Mouse (Mus musculus) MEL (cell line): ENCODE results near the gene Uqcr11. TPM values are rescaled to one million over a fixed set of nuclear protein-coding genes. Genes with fewer than 3 reads are reported as not detected.

Experiments
- DNase-seq: peaks from one replicate; pipeline ENCODE4 v3.0.0; 2011; ENCODE audit warnings: low read depth, low spot score
- H3K27ac ChIP-seq: 2 replicates; pipeline ENCODE4 v1.5.1; 2012; ENCODE audit warnings: low read depth, mild to moderate bottlenecking, control low read depth, low read length, moderate library complexity; ENCODE audit not compliant: control insufficient read depth
- H3K27me3 ChIP-seq, 2 experiments: fragments of 150-350 bp in 1 of 2; sonication (generic) in 1 of 2; 2 replicates each; pipeline ENCODE4 v1.6.1; 2012; ENCODE audit warnings: low read length in 2 of 2, mild to moderate bottlenecking in 2 of 2, improper control_type of control experiment in 1 of 2, moderate library complexity in 1 of 2; ENCODE audit not compliant: insufficient read depth in 2 of 2, control insufficient read depth in 1 of 2
- H3K36me3 ChIP-seq, 2 experiments: 2 replicates each; pipeline ENCODE4 v1.6.1; 2012 to 2014; ENCODE audit warnings: low read length in 2 of 2, improper control_type of control experiment in 1 of 2, inconsistent platforms in 1 of 2, mild to moderate bottlenecking in 1 of 2; ENCODE audit not compliant: insufficient read depth in 2 of 2, control insufficient read depth in 1 of 2
- H3K4me1 ChIP-seq, 2 experiments: fragments of 150-350 bp in 1 of 2; sonication (generic) in 1 of 2; 2 replicates each; pipeline ENCODE4 v1.6.1; 2012; ENCODE audit warnings: low read length in 2 of 2, improper control_type of control experiment in 1 of 2, mild to moderate bottlenecking in 1 of 2; ENCODE audit not compliant: insufficient read depth in 2 of 2, control insufficient read depth in 1 of 2
- H3K4me3 ChIP-seq, 2 experiments: fragments of 150-350 bp in 1 of 2; sonication (generic) in 1 of 2; 2 replicates each; pipeline ENCODE4 v1.5.1; 2012; ENCODE audit warnings: low read depth in 2 of 2, low read length in 2 of 2, mild to moderate bottlenecking in 2 of 2, moderate library complexity in 2 of 2, control low read depth in 1 of 2, improper control_type of control experiment in 1 of 2; ENCODE audit not compliant: control insufficient read depth in 1 of 2, insufficient read depth in 1 of 2
- H3K79me2 ChIP-seq: 2 replicates; pipeline ENCODE4 v1.6.1; 2012; ENCODE audit warnings: mild to moderate bottlenecking, low read length, moderate library complexity; ENCODE audit not compliant: control insufficient read depth, poor library complexity, insufficient read depth
- H3K9ac ChIP-seq: 2 replicates; pipeline ENCODE4 v1.6.1; 2012; ENCODE audit warnings: low read depth, mild to moderate bottlenecking, control low read depth, low read length, moderate library complexity; ENCODE audit not compliant: control insufficient read depth, poor library complexity, severe bottlenecking
- H3K9me3 ChIP-seq: fragments of 150-350 bp; sonication (generic); replicated peaks from 2 replicates; pipeline ENCODE4 v1.6.1; 2012; ENCODE audit warnings: mild to moderate bottlenecking, low read length, improper control_type of control experiment, moderate library complexity; ENCODE audit not compliant: insufficient read depth
- BHLHE40 ChIP-seq: IDR thresholded peaks from 2 replicates; pipeline ENCODE4 v1.6.1; 2012; ENCODE audit warnings: low read depth, mild to moderate bottlenecking, inconsistent platforms, low read length, improper control_type of control experiment, borderline replicate concordance
- CHD1 ChIP-seq: IDR thresholded peaks from 2 replicates; pipeline ENCODE4 v1.6.1; 2012; ENCODE audit warnings: low read depth, mild to moderate bottlenecking, inconsistent platforms, low read length, improper control_type of control experiment
- E2F4 ChIP-seq: IDR thresholded peaks from 2 replicates; pipeline ENCODE4 v1.6.1; 2011; ENCODE audit warnings: low read depth, low read length, improper control_type of control experiment, borderline replicate concordance
- ELF1 ChIP-seq: IDR thresholded peaks from 2 replicates; pipeline ENCODE4 v1.6.1; 2014; ENCODE audit warnings: low read depth, mild to moderate bottlenecking, inconsistent platforms, low read length, improper control_type of control experiment, moderate library complexity
- ETS1 ChIP-seq: IDR thresholded peaks from 2 replicates; pipeline ENCODE4 v1.6.1; 2012; ENCODE audit warnings: low read depth, mild to moderate bottlenecking, inconsistent platforms, low read length, improper control_type of control experiment, moderate library complexity
- GABPA ChIP-seq: IDR thresholded peaks from 2 replicates; pipeline ENCODE4 v1.6.1; 2012; ENCODE audit warnings: low read depth, mild to moderate bottlenecking, inconsistent platforms, low read length, improper control_type of control experiment, moderate library complexity
- GATA1 ChIP-seq: IDR thresholded peaks from 2 replicates; pipeline ENCODE4 v1.6.1; 2011; ENCODE audit warnings: low read depth, low read length, improper control_type of control experiment
- KAT2A ChIP-seq: conservative IDR thresholded peaks from 2 replicates; pipeline ENCODE4 v1.6.1; 2012; ENCODE audit warnings: low read depth, low read length, improper control_type of control experiment, inconsistent platforms
- MAZ ChIP-seq: IDR thresholded peaks from 2 replicates; pipeline ENCODE4 v1.6.1; 2012; ENCODE audit warnings: low read depth, mild to moderate bottlenecking, inconsistent platforms, low read length, improper control_type of control experiment
- MYB ChIP-seq: IDR thresholded peaks from 2 replicates; pipeline ENCODE4 v1.6.1; 2011; ENCODE audit warnings: mild to moderate bottlenecking, low read depth, low read length, improper control_type of control experiment
- MYC ChIP-seq: IDR thresholded peaks from 2 replicates; pipeline ENCODE4 v1.6.1; 2011; ENCODE audit warnings: low read depth, mild to moderate bottlenecking, low read length, improper control_type of control experiment, moderate library complexity
- NRF1 ChIP-seq: IDR thresholded peaks from 2 replicates; pipeline ENCODE4 v1.6.1; 2014; ENCODE audit warnings: low read depth, mild to moderate bottlenecking, inconsistent platforms, low read length, improper control_type of control experiment, moderate library complexity; ENCODE audit not compliant: poor library complexity, insufficient read depth, severe bottlenecking
- RCOR1 ChIP-seq: IDR thresholded peaks from 2 replicates; pipeline ENCODE4 v1.6.1; 2012; ENCODE audit warnings: low read depth, mild to moderate bottlenecking, inconsistent platforms, low read length, improper control_type of control experiment
- SIN3A ChIP-seq: IDR thresholded peaks from 2 replicates; pipeline ENCODE4 v1.6.1; 2012; ENCODE audit warnings: low read length, improper control_type of control experiment, inconsistent platforms
- TBP ChIP-seq: IDR thresholded peaks from 2 replicates; pipeline ENCODE4 v1.8.0; 2011; ENCODE audit warnings: low read depth, low read length, improper control_type of control experiment
- TCF12 ChIP-seq: IDR thresholded peaks from 2 replicates; pipeline ENCODE4 v1.6.1; 2014; ENCODE audit warnings: low read depth, mild to moderate bottlenecking, inconsistent platforms, low read length, improper control_type of control experiment, moderate library complexity
- UBTF ChIP-seq: IDR thresholded peaks from 2 replicates; pipeline ENCODE4 v1.6.1; 2012; ENCODE audit warnings: low read depth, mild to moderate bottlenecking, inconsistent platforms, low read length, improper control_type of control experiment, moderate library complexity, borderline replicate concordance; ENCODE audit not compliant: insufficient read depth
- USF1 ChIP-seq: IDR thresholded peaks from 2 replicates; pipeline ENCODE4 v1.6.1; 2014; ENCODE audit warnings: low read depth, mild to moderate bottlenecking, inconsistent platforms, low read length, improper control_type of control experiment, moderate library complexity
- ZC3H11A ChIP-seq: IDR thresholded peaks from 2 replicates; pipeline ENCODE4 v1.6.1; 2012; ENCODE audit warnings: low read depth, mild to moderate bottlenecking, inconsistent platforms, low read length, improper control_type of control experiment
- ZKSCAN1 ChIP-seq: IDR thresholded peaks from 2 replicates; pipeline ENCODE4 v1.6.1; 2012; ENCODE audit warnings: low read depth, mild to moderate bottlenecking, inconsistent platforms, low read length, improper control_type of control experiment, moderate library complexity
- ZMIZ1 ChIP-seq: IDR thresholded peaks from 2 replicates; pipeline ENCODE4 v1.6.1; 2012; ENCODE audit warnings: low read depth, mild to moderate bottlenecking, inconsistent platforms, low read length, improper control_type of control experiment, moderate library complexity
- ZNF384 ChIP-seq: IDR thresholded peaks from 2 replicates; pipeline ENCODE4 v1.6.1; 2012; ENCODE audit warnings: low read depth, mild to moderate bottlenecking, inconsistent platforms, low read length, improper control_type of control experiment
- polyA plus RNA-seq, 2 experiments: library from polyadenylated mRNA; stranded (reverse) in 1 of 2; unstranded in 1 of 2; fragments of >175 nt in 1 of 2; fragments of >200 nt in 1 of 2; gene quantifications; 2 replicates each; pipeline versions ENCODE4 v1.2.1 to v1.2.4; 2012; ENCODE audit warnings: low replicate concordance in 2 of 2, low read depth in 1 of 2; ENCODE audit not compliant: insufficient read length in 2 of 2, insufficient read depth in 1 of 2, missing spikeins in 1 of 2
- total RNA-seq: library from RNA; depleted of rRNA; stranded (reverse); fragments of 300-350 nt; gene quantifications from 2 replicates; pipeline ENCODE4 v1.2.3, GENCODE M21; 2012

Uqcr11 gene
- total and polyA plus RNA-seq, 3 experiments: 481 to 935 TPM; not detected in 1

DNA sequence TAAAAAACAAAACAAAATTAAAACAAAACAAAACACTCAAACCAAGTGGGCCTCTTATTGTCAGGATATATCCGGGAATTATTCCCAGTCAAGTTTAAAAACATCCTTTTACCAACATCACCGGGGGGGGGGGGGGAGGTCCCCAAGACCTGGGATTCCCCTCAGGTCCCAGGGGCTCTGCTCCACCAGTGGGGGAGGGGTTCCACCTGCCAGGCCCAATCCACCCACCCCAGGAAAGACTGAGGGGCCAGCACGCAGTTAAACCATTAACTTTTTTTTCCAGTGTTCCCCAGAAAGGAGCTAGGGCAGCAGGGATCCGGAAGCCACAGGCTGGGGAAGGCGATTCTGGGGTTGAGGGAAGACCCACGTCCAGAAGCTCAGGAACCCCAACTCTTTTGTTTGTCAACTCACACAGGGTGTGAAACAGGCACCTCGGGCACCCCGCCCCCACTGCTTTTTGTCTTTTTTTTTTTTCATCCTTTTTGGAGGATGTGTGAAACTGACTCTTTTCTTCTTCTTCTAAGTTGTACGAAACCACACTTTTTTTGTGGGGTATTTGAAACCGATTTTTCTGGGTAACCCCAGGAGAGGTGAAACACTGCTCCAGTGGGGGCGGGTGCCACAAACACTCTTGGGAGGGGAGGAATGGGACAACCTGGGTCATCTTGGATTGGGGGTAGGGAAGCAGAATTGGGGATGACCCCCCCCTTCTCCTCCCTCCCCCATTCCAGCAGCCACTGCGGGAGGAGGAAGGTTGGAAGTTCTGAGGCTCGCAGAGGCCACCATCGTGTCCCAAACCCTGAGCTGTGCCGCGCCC lies 25.1 kb upstream of the Uqcr11 start:
- no peak for DNase-seq
- peaks cover 6 to 30% of the 10 kb centered on the region in 2 experiments; a peak in 3 of 4 replicates for H3K4me1 ChIP-seq
- H3K4me3 ChIP-seq: peak overlapping the region in 1 of 2 experiments; percentile 85; a peak in 1 of 4 replicates
- TF ChIP-seq ETS1 (no peak), CHD1 (0 out of 2 replicates have a peak, but pooled peaks have one; percentile 36), ZNF384 (peak; percentile 46; the same call in 1 of the 2 replicates), ZMIZ1 (no peak)
- TF ChIP-seq, all 39 proteins: peak for 2
- peak overlapping the region; percentile 97 for H3K9ac ChIP-seq
- no peaks in the 10 kb centered on the region for H3K9me3 ChIP-seq
- no peaks in the 10 kb centered on the region for H3K27me3 ChIP-seq
- H3K27ac ChIP-seq: 0 out of 2 replicates have a peak overlapping the region, but pooled peaks have one; percentile 3
- peaks cover 25% of the 10 kb centered on the region for H3K79me2 ChIP-seq
- peaks cover 0 to 27% of the 10 kb centered on the region in 2 experiments; a peak in 3 of 4 replicates for H3K36me3 ChIP-seq

- H3K9me3 ChIP-seq: no peaks in the 10 kb centered on the region
- H3K4me3 ChIP-seq: no peak overlapping the region
- DNase-seq: no peak
- peaks cover 3 to 21% of the 10 kb centered on the region in 2 experiments; a peak in 3 of 4 replicates for H3K4me1 ChIP-seq
- peaks cover 0 to 21% of the 10 kb centered on the region in 2 experiments for H3K36me3 ChIP-seq
- H3K27me3 ChIP-seq: no peaks in the 10 kb centered on the region
- peaks cover 25% of the 10 kb centered on the region for H3K79me2 ChIP-seq
- no peak overlapping the region for H3K27ac ChIP-seq
- no peak for TF ChIP-seq ZC3H11A
- no peak for TF ChIP-seq TBP
- TF ChIP-seq UBTF: no peak
- TF ChIP-seq KAT2A: no peak
- no peak for TF ChIP-seq RCOR1
- TF ChIP-seq MYC: no peak
- TF ChIP-seq BHLHE40: no peak
- no peak for TF ChIP-seq USF1
- TF ChIP-seq GATA1: no peak
- no peak for TF ChIP-seq ELF1
- TF ChIP-seq MYB: no peak
- TF ChIP-seq MAZ: no peak
- no peak for TF ChIP-seq GABPA
- no peak for TF ChIP-seq ZKSCAN1
- no peak for TF ChIP-seq TCF12
- TF ChIP-seq ZMIZ1: no peak
- TF ChIP-seq SIN3A: no peak
- no peak for TF ChIP-seq E2F4
- TF ChIP-seq CHD1: no peak
- TF ChIP-seq NRF1: no peak
- H3K9ac ChIP-seq: no peak overlapping the region
Measured at GRCm38 (mm10) chr10:80430375-80430980, 23.8 kb upstream of the Uqcr11 start.
